8 mouse cellular contexts compared by ENCODE assay signal in genomic region chr10:127591514-127591913, GRCm38 (mm10). TPM values are rescaled to one million over a fixed set of nuclear protein-coding genes. Genes with fewer than 3 reads are reported as not detected.
DNase-seq lines count a peak whose midpoint lies in the region; ATAC-seq and TF ChIP-seq lines count a peak whose summit lies in the region.

No protein-coding gene starts in this region.

- TF ChIP-seq CTCF in intestine, postnatal 0 days (IDR thresholded peaks at IDR 0.05; ENCODE audit: low read depth): no peak

- peak overlapping the region; percentile 15; the same call in 1 of the 2 replicates for H3K27ac ChIP-seq in forebrain, embryonic 10.5 days
- H3K27ac ChIP-seq in forebrain, embryonic 13.5 days: no peak overlapping the region
- no peak overlapping the region; the same call in none of the 2 replicates for H3K27ac ChIP-seq in intestine, postnatal 0 days (ENCODE audit: low read depth, low read length)

- 59% methylated on average over 7 of the region's 7 CpGs for WGBS in forebrain, embryonic 10.5 days
- 52% methylated on average over 7 of the region's 7 CpGs for WGBS in forebrain, embryonic 13.5 days
- 49% methylated on average over 7 of the region's 7 CpGs for WGBS in intestine, postnatal 0 days

- H3K4me1 ChIP-seq in forebrain, embryonic 10.5 days: peaks cover 13% of the 10 kb centered on the region
- H3K4me1 ChIP-seq in forebrain, embryonic 13.5 days: peaks cover 7% of the 10 kb centered on the region
- peaks cover 6% of the 10 kb centered on the region; the same call in 1 of the 2 replicates for H3K4me1 ChIP-seq in intestine, postnatal 0 days (replicated peaks; ENCODE audit: control insufficient read depth, insufficient read depth, low read length)

- no peak for ATAC-seq in forebrain, embryonic 13.5 days
- peak; percentile 4; the same call in 1 of the 2 replicates for ATAC-seq in intestine, postnatal 0 days

- no peak for DNase-seq in forebrain, embryonic 10.5 days (ENCODE audit: extremely low spot score, low spot score)
- DNase-seq in ovary, adult 18-20 months (ENCODE audit: low spot score): peak; percentile 64
- no peak for DNase-seq in ovary, postnatal 14 days (ENCODE audit: low spot score)
- DNase-seq in spleen, postnatal 36 days (ENCODE audit: low spot score in 2 of 2): no peak
- DNase-seq in cerebellum, postnatal 4 days (ENCODE audit: low spot score in 2 of 2): no peak
- no peak for DNase-seq in right cerebral cortex, postnatal 4 days

- no peak overlapping the region for H3K4me2 ChIP-seq in forebrain, embryonic 13.5 days
- H3K4me2 ChIP-seq in intestine, postnatal 0 days (replicated peaks; ENCODE audit: low read depth): no peak overlapping the region

- peaks cover 98% of the 10 kb centered on the region for H3K36me3 ChIP-seq in forebrain, embryonic 10.5 days (replicated peaks)
- peaks cover 97% of the 10 kb centered on the region for H3K36me3 ChIP-seq in forebrain, embryonic 13.5 days (ENCODE audit: poor library complexity, severe bottlenecking)
- peaks cover 71% of the 10 kb centered on the region for H3K36me3 ChIP-seq in intestine, postnatal 0 days (ENCODE audit: control insufficient read depth, insufficient read depth)

- no peaks in the 10 kb centered on the region for H3K27me3 ChIP-seq in forebrain, embryonic 10.5 days (ENCODE audit: poor library complexity, severe bottlenecking)
- H3K27me3 ChIP-seq in forebrain, embryonic 13.5 days: no peaks in the 10 kb centered on the region
- no peaks in the 10 kb centered on the region for H3K27me3 ChIP-seq in intestine, postnatal 0 days (replicated peaks; ENCODE audit: control insufficient read depth, insufficient read depth, low read length)

- H3K9ac ChIP-seq in forebrain, embryonic 13.5 days: no peak overlapping the region
- H3K9ac ChIP-seq in intestine, postnatal 0 days (ENCODE audit: low read depth, low read length): no peak overlapping the region

- no peak overlapping the region for H3K4me3 ChIP-seq in forebrain, embryonic 10.5 days
- no peak overlapping the region for H3K4me3 ChIP-seq in forebrain, embryonic 13.5 days
- H3K4me3 ChIP-seq in intestine, postnatal 0 days (ENCODE audit: low read depth, low read length): no peak overlapping the region

- no peaks in the 10 kb centered on the region for H3K9me3 ChIP-seq in forebrain, embryonic 10.5 days
- no peaks in the 10 kb centered on the region for H3K9me3 ChIP-seq in forebrain, embryonic 13.5 days (replicated peaks)
- H3K9me3 ChIP-seq in intestine, postnatal 0 days (ENCODE audit: control insufficient read depth): no peaks in the 10 kb centered on the region

RNA-seq across cellular contexts. Expression of gene Lrp1, which starts 29.4 kb away (rescaled TPM):
- polyA plus RNA-seq in forebrain, embryonic 10.5 days (2016; fragmentation: Nextera tagmentation; extraction: Ambion mirVana): 66.5 and 67.4 TPM in 2 replicates
- polyA plus RNA-seq in forebrain, embryonic 13.5 days (2015; fragmentation: Nextera tagmentation; extraction: Ambion mirVana): 65.1 and 74.7 TPM in 2 replicates
- polyA plus RNA-seq in intestine, postnatal 0 days (2015; fragmentation: Nextera tagmentation; extraction: Ambion mirVana): 28.9 and 33.4 TPM in 2 replicates

RNA-seq across cellular contexts. Expression of gene Stat6, which starts 51.3 kb away (rescaled TPM):
- 7.3 and 7.7 TPM in 2 replicates for polyA plus RNA-seq in forebrain, embryonic 10.5 days (2016; fragmentation: Nextera tagmentation; extraction: Ambion mirVana)
- polyA plus RNA-seq in forebrain, embryonic 13.5 days (2015; fragmentation: Nextera tagmentation; extraction: Ambion mirVana): 2.6 and 2.7 TPM in 2 replicates
- polyA plus RNA-seq in intestine, postnatal 0 days (2015; fragmentation: Nextera tagmentation; extraction: Ambion mirVana): 27.1 and 29.2 TPM in 2 replicates

RNA-seq across cellular contexts. Expression of gene Nxph4, which starts 57.2 kb away (rescaled TPM):
- polyA plus RNA-seq in forebrain, embryonic 10.5 days (2016; fragmentation: Nextera tagmentation; extraction: Ambion mirVana): 3.0 and 9.5 TPM in 2 replicates
- 36.8 and 50.7 TPM in 2 replicates for polyA plus RNA-seq in forebrain, embryonic 13.5 days (2015; fragmentation: Nextera tagmentation; extraction: Ambion mirVana)
- polyA plus RNA-seq in intestine, postnatal 0 days (2015; fragmentation: Nextera tagmentation; extraction: Ambion mirVana): 2.9 and 4.5 TPM in 2 replicates
